Mouse (Mus musculus): ENCODE measurements around the gene Sco2.

Sco2 gene

GRCm38 (mm10) chr15:89323656-89324055 lies 50.0 kb downstream of the Sco2 start:
- no peak for DNase-seq (ENCODE audit: low spot score in 2 of 2)

GRCm38 (mm10) chr15:89322670-89323522 lies 50.8 kb downstream of the Sco2 start, which contains the start of gene Adm2:
Gene Adm2 (plus strand): TSS chr15:89322720.
- no peak for DNase-seq (ENCODE audit: low spot score in 2 of 2)
